Mouse (Mus musculus): ENCODE data around the gene Map2k6.

DNA sequence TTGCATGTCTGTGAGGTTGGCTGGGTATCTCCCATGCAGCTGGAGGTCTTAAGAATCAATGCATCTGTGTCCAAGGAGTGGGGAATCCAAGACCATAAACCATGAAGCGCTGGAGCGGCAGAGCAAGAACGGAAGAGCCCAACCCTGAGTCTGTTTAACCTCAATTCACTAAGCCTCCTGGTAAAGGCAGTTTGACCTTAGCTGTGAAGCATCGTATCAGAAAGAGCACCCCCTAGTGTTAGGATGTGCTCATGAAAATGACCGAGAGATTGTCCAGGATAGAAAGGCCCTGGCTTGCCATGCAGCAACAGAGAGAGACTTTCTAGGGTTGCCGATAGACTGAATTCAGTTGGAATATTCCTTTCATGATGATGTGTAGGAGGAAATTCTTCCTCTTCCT lies 84.2 kb downstream of the Map2k6 start:
- TF ChIP-seq FLI1 (IDR thresholded peaks at IDR 0.05; ENCODE audit: low read length) (no peak), GATA1 (IDR thresholded peaks at IDR 0.05; ENCODE audit: borderline replicate concordance, low read length) (no peak)

Measured in megakaryocyte, embryonic 14.5 days (primary cell).